Mouse (Mus musculus) midbrain, embryonic 11.5 days (tissue): Measurements from ENCODE around the gene Kif26b. TPM values are rescaled to one million over a fixed set of nuclear protein-coding genes. Genes with fewer than 3 reads are reported as not detected.

Experiments
- ATAC-seq: fragments of 200-750 bp; cut with Nextera tagmentation; 2 replicates; pipeline ENCODE4 v1.8.0; 2017; ENCODE audit warnings: moderate TSS enrichment, moderate library complexity; ENCODE audit not compliant: low FRiP score
- DNase-seq: peaks from one replicate; pipeline ENCODE4 v3.0.0; 2015; ENCODE audit warnings: low spot score; ENCODE audit errors: missing footprints
- H3K27ac ChIP-seq: fragments of 300-500 bp; sonication (generic); 2 replicates; pipeline ENCODE4 v1.5.1; 2014; ENCODE audit warnings: low read depth, low read length
- H3K27me3 ChIP-seq: fragments of 300-500 bp; sonication (generic); 2 replicates; pipeline ENCODE4 v1.6.1; 2014; ENCODE audit warnings: mild to moderate bottlenecking, low read length, moderate library complexity, mixed read lengths; ENCODE audit not compliant: control insufficient read depth, insufficient read depth
- H3K36me3 ChIP-seq: fragments of 300-500 bp; sonication (generic); 2 replicates; pipeline ENCODE4 v1.6.1; 2014; ENCODE audit warnings: mild to moderate bottlenecking, low read length, moderate library complexity, mixed read lengths; ENCODE audit not compliant: control insufficient read depth, insufficient read depth
- H3K4me1 ChIP-seq: fragments of 300-500 bp; sonication (generic); 2 replicates; pipeline ENCODE4 v1.6.1; 2014; ENCODE audit warnings: low read length; ENCODE audit not compliant: control insufficient read depth, insufficient read depth
- H3K4me2 ChIP-seq: fragments of 300-500 bp; sonication (generic); 2 replicates; pipeline ENCODE4 v1.6.1; 2014; ENCODE audit warnings: mild to moderate bottlenecking, moderate library complexity
- H3K4me3 ChIP-seq: fragments of 300-500 bp; sonication (generic); 2 replicates; pipeline ENCODE4 v1.5.1; 2014; ENCODE audit warnings: low read depth, low read length
- H3K9ac ChIP-seq: fragments of 300-500 bp; sonication (generic); 2 replicates; pipeline ENCODE4 v1.6.1; 2014; ENCODE audit warnings: low read length
- H3K9me3 ChIP-seq: fragments of 300-500 bp; sonication (generic); 2 replicates; pipeline ENCODE4 v1.6.1; 2016; ENCODE audit warnings: low read length; ENCODE audit not compliant: control insufficient read depth
- WGBS: fragments of 180-500 bp; shearing (Covaris S2); extraction: QIAGEN DNeasy Blood & Tissue Kit; methylation state at CpG from one replicate; pipeline ENCODE4 v1.1.7; 2014; 5-methylcytosine and 5-hydroxymethylcytosine counted together
- polyA plus RNA-seq: library from polyadenylated mRNA; unstranded; fragments of >200 nt; fragmentation: Nextera tagmentation; extraction: Ambion mirVana; gene quantifications from 2 replicates; pipeline ENCODE4 v1.2.1, GENCODE M21; 2014

Kif26b gene
- polyA plus RNA-seq, 1 experiment from 2014 or later, result 3.3 TPM

- no peak overlapping the region for H3K9ac ChIP-seq
- 48% methylated on average over 8 of the region's 8 CpGs for WGBS
- no peak overlapping the region for H3K4me3 ChIP-seq
- no peak overlapping the region for H3K27ac ChIP-seq
- H3K9me3 ChIP-seq, result no peaks in the 10 kb centered on the region
- DNase-seq, result peak; percentile 90
- H3K27me3 ChIP-seq, result no peaks in the 10 kb centered on the region
- H3K4me2 ChIP-seq, result no peak overlapping the region
- H3K4me1 ChIP-seq, result peaks cover 10% of the 10 kb centered on the region
- ATAC-seq, result peak; percentile 63
- no peaks in the 10 kb centered on the region for H3K36me3 ChIP-seq
Measured at GRCm38 (mm10) chr1:178609151-178609775, 80.3 kb downstream of the Kif26b start.

- Histone ChIP-seq H3K9ac (no peak overlapping the region), H3K4me1 (peaks cover 10% of the 10 kb centered on the region), H3K27ac (no peak overlapping the region), H3K4me3 (no peak overlapping the region), H3K36me3 (no peaks in the 10 kb centered on the region), H3K27me3 (no peaks in the 10 kb centered on the region), H3K4me2 (no peak overlapping the region), H3K9me3 (no peaks in the 10 kb centered on the region)
- WGBS, result 90% methylated on average over 15 of the region's 15 CpGs
- peak; percentile 56 for DNase-seq
- ATAC-seq, result no peak
Measured at GRCm38 (mm10) chr1:178611512-178611911, 82.6 kb downstream of the Kif26b start.

- ATAC-seq (no peak), DNase-seq (no peak)
- Histone ChIP-seq H3K4me2 (no peak overlapping the region), H3K27ac (no peak overlapping the region), H3K27me3 (no peaks in the 10 kb centered on the region), H3K36me3 (no peaks in the 10 kb centered on the region), H3K9me3 (no peaks in the 10 kb centered on the region), H3K4me3 (no peak overlapping the region), H3K4me1 (no peaks in the 10 kb centered on the region), H3K9ac (no peak overlapping the region)
- 93% methylated on average over 2 of the region's 2 CpGs for WGBS
Measured at GRCm38 (mm10) chr1:178621301-178621700, 92.4 kb downstream of the Kif26b start.

GRCm38 (mm10) chr1:178623889-178624288 lies 95.0 kb downstream of the Kif26b start:
- Histone ChIP-seq H3K27me3 (no peaks in the 10 kb centered on the region), H3K4me1 (peaks cover 2% of the 10 kb centered on the region; the same call in 1 of the 2 replicates), H3K4me3 (no peak overlapping the region), H3K36me3 (no peaks in the 10 kb centered on the region), H3K27ac (no peak overlapping the region), H3K9ac (no peak overlapping the region), H3K4me2 (no peak overlapping the region), H3K9me3 (no peaks in the 10 kb centered on the region)
- 82% methylated on average over 9 of the region's 9 CpGs for WGBS
- ATAC-seq (no peak), DNase-seq (no peak)

- H3K4me3 ChIP-seq, result no peak overlapping the region
- H3K9me3 ChIP-seq, result no peaks in the 10 kb centered on the region
- no peaks in the 10 kb centered on the region for H3K36me3 ChIP-seq
- DNase-seq (no peak), ATAC-seq (peak; percentile 46)
- no peak overlapping the region for H3K9ac ChIP-seq
- no peak overlapping the region for H3K27ac ChIP-seq
- 36% methylated on average over 6 of the region's 6 CpGs for WGBS
- peaks cover 2% of the 10 kb centered on the region; the same call in 1 of the 2 replicates for H3K4me1 ChIP-seq
- no peaks in the 10 kb centered on the region for H3K27me3 ChIP-seq
- no peak overlapping the region for H3K4me2 ChIP-seq
Measured at GRCm38 (mm10) chr1:178626961-178627381, 98.0 kb downstream of the Kif26b start.

GRCm38 (mm10) chr1:178630042-178630441 lies 101.1 kb downstream of the Kif26b start:
- no peaks in the 10 kb centered on the region for H3K9me3 ChIP-seq

GRCm38 (mm10) chr1:178631863-178632262 lies 102.9 kb downstream of the Kif26b start:
- ATAC-seq (no peak), DNase-seq (no peak)
- no peak overlapping the region for H3K27ac ChIP-seq
- no peaks in the 10 kb centered on the region for H3K9me3 ChIP-seq
- H3K36me3 ChIP-seq, result no peaks in the 10 kb centered on the region
- no peak overlapping the region for H3K4me3 ChIP-seq
- WGBS, result 70% methylated on average over 7 of the region's 7 CpGs
- no peak overlapping the region for H3K9ac ChIP-seq
- no peaks in the 10 kb centered on the region for H3K27me3 ChIP-seq
- no peak overlapping the region for H3K4me2 ChIP-seq
- peaks cover 4% of the 10 kb centered on the region; the same call in 1 of the 2 replicates for H3K4me1 ChIP-seq

More at GRCm38 (mm10) chr1:178630042-178630441, 101.1 kb downstream of the Kif26b start:
- 80% methylated on average over 5 of the region's 5 CpGs for WGBS
- Histone ChIP-seq H3K27ac (no peak overlapping the region), H3K27me3 (no peaks in the 10 kb centered on the region), H3K4me2 (no peak overlapping the region), H3K36me3 (no peaks in the 10 kb centered on the region), H3K4me1 (peaks cover 4% of the 10 kb centered on the region; the same call in 1 of the 2 replicates), H3K4me3 (no peak overlapping the region), H3K9ac (no peak overlapping the region)
- no peak for ATAC-seq
- DNase-seq, result no peak

- Histone ChIP-seq H3K9me3 (no peaks in the 10 kb centered on the region), H3K4me2 (no peak overlapping the region), H3K4me1 (0 out of 2 replicates have a peak, but pooled peaks cover 2% of the 10 kb centered on the region), H3K9ac (no peak overlapping the region), H3K27ac (no peak overlapping the region), H3K27me3 (no peaks in the 10 kb centered on the region), H3K4me3 (no peak overlapping the region), H3K36me3 (no peaks in the 10 kb centered on the region)
- WGBS, result 74% methylated on average over 19 of the region's 19 CpGs
- DNase-seq (no peak), ATAC-seq (no peak)
Measured at GRCm38 (mm10) chr1:178634359-178635085, 105.6 kb downstream of the Kif26b start.

GRCm38 (mm10) chr1:178635470-178635869 lies 106.5 kb downstream of the Kif26b start:
- Histone ChIP-seq H3K9me3 (no peaks in the 10 kb centered on the region), H3K4me2 (no peak overlapping the region), H3K9ac (no peak overlapping the region), H3K4me3 (no peak overlapping the region), H3K27ac (no peak overlapping the region), H3K27me3 (no peaks in the 10 kb centered on the region), H3K4me1 (0 out of 2 replicates have a peak, but pooled peaks cover 2% of the 10 kb centered on the region), H3K36me3 (no peaks in the 10 kb centered on the region)
- no peak for ATAC-seq
- no peak for DNase-seq
- WGBS, result 82% methylated on average over 4 of the region's 4 CpGs
